Mouse (Mus musculus) liver, postnatal 0 days (tissue): Measurements from ENCODE around the gene Leng1.

Experiments used
- CTCF ChIP-seq: sonication (generic); IDR thresholded peaks from 2 replicates; pipeline ENCODE4 v1.5.1; 2016; ENCODE audit warnings: antibody characterized with exemption, low read depth
- EP300 ChIP-seq: IDR thresholded peaks from 2 replicates; pipeline ENCODE4 v1.6.1; 2016; ENCODE audit warnings: antibody characterized with exemption, low read depth, mild to moderate bottlenecking

- TF ChIP-seq CTCF (no peak), EP300 (no peak)
Observed at GRCm38 (mm10) chr7:3685400-3686187, 20.0 kb upstream of the Leng1 start.
